Mouse (Mus musculus) cerebellum, adult 2 months (tissue): Measurements from ENCODE around the gene Hsd3b6. TPM values are rescaled to one million over a fixed set of nuclear protein-coding genes. Genes with fewer than 3 reads are reported as not detected.
"Not testable (repeated sequence)": the region's sequence is repeated elsewhere in the genome, so short reads cannot be mapped to it uniquely, and the experiment has no call there.

Experiments
- DNase-seq, 2 experiments: peaks; one replicate each; pipeline ENCODE4 v3.0.0; 2021
- H3K27ac ChIP-seq: fragments of 200-500 bp; 2 replicates; pipeline ENCODE4 v1.5.1; 2012; ENCODE audit warnings: low read length, control low read depth, inconsistent platforms; ENCODE audit not compliant: insufficient read depth
- H3K27me3 ChIP-seq: fragments of 200-500 bp; 2 replicates; pipeline ENCODE4 v1.6.1; 2012; ENCODE audit warnings: inconsistent platforms, mild to moderate bottlenecking, low read length, moderate library complexity; ENCODE audit not compliant: control insufficient read depth, insufficient read depth
- H3K4me1 ChIP-seq: fragments of 200-500 bp; 2 replicates; pipeline ENCODE4 v1.6.1; 2011; ENCODE audit warnings: low read length; ENCODE audit not compliant: control insufficient read depth, insufficient read depth
- H3K4me3 ChIP-seq: fragments of 200-500 bp; replicated peaks from 2 replicates; pipeline ENCODE3; 2011; ENCODE audit warnings: mild to moderate bottlenecking, low read depth, low read length, control low read depth; ENCODE audit not compliant: insufficient read depth
- CTCF ChIP-seq: fragments of 200-500 bp; IDR thresholded peaks from 2 replicates; pipeline ENCODE4 v1.5.1; 2011; ENCODE audit warnings: low read depth, mild to moderate bottlenecking, control low read depth, low read length, moderate library complexity, borderline replicate concordance; ENCODE audit not compliant: insufficient read depth
- POLR2A ChIP-seq: fragments of 200-500 bp; IDR thresholded peaks from 2 replicates; pipeline ENCODE4 v1.6.1; 2011; ENCODE audit warnings: low read length, control low read depth, borderline replicate concordance; ENCODE audit not compliant: insufficient read depth
- WGBS: fragments of 180-500 bp; shearing (Covaris S2); methylation state at CpG from one replicate; pipeline ENCODE4 v1.1.7; 2018; 5-methylcytosine and 5-hydroxymethylcytosine counted together
- polyA plus RNA-seq: library from polyadenylated mRNA; depleted of rRNA; stranded (reverse); fragments of >200 nt; gene quantifications from 2 replicates; pipeline ENCODE4 v1.2.3, GENCODE M21; 2012

Gene Hsd3b6
- polyA plus RNA-seq, 1 experiment = not detected

- TF ChIP-seq CTCF = no peak
- no peaks in the 10 kb centered on the region for H3K27me3 ChIP-seq
- 76% methylated on average over 2 of the region's 2 CpGs for WGBS
- no peak overlapping the region for H3K27ac ChIP-seq
- no peak overlapping the region for H3K4me3 ChIP-seq
- no peak for DNase-seq
- no peaks in the 10 kb centered on the region for H3K4me1 ChIP-seq
Observed at GRCm38 (mm10) chr3:98851853-98852252, 37.6 kb upstream of the Hsd3b6 start.

DNA sequence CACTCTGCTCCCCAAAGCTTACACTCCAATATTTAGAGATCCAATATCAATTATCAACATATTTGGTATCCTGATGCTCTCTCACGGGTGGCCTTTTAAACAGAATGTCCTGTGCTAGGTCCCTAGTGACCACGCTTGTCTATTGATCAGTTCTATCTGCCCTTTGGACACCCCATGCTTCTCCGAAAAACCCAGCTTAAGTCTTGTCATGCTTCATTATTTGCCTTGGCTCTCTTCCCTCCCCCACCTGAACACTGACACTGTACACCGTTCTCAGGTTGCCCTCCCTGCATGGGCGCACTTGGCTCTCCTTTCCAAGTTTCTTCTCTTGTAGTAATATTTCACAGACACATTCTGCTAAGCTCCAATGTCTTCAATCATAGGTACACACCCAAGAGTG is 36.0 kb upstream of the Hsd3b6 start:
- TF ChIP-seq POLR2A = no peak
- TF ChIP-seq CTCF = no peak
- H3K27me3 ChIP-seq = no peaks in the 10 kb centered on the region
- WGBS = 74% methylated on average over 5 of the region's 5 CpGs
- H3K27ac ChIP-seq = no peak overlapping the region
- DNase-seq = no peak
- no peaks in the 10 kb centered on the region for H3K4me1 ChIP-seq
- no peak overlapping the region for H3K4me3 ChIP-seq

DNA sequence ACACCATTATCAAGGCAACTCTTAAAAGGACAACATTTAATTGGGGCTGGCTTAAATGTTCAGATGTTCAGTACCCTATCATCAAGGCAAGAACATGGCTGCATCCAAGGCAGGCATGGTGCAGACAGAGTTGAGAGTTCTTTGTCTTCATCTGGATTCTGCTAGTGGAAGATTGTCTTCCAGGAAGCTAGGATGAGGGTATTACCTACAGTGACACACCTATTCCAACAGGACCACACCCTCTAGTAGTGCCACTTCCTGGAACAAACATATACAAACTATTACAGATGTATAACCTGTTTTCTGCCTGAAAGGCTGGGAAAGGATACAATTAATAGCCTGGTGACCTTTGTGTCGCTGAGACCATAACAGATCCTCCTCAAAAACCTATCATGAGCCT is 34.7 kb upstream of the Hsd3b6 start:
- Histone ChIP-seq H3K4me3 (no peak overlapping the region), H3K27ac (no peak overlapping the region), H3K27me3 (no peaks in the 10 kb centered on the region), H3K4me1 (no peaks in the 10 kb centered on the region)
- TF ChIP-seq POLR2A (no peak), CTCF (no peak)
- WGBS = 81% methylated on average over 1 of the region's 1 CpGs
- no peak for DNase-seq

GRCm38 (mm10) chr3:98812653-98813052 is 1.6 kb downstream of the Hsd3b6 start:
- H3K27me3 ChIP-seq, H3K4me1 ChIP-seq, H3K4me3 ChIP-seq, DNase-seq, H3K27ac ChIP-seq: not testable (repeated sequence)
- 81% methylated on average over 6 of the region's 6 CpGs for WGBS

DNA sequence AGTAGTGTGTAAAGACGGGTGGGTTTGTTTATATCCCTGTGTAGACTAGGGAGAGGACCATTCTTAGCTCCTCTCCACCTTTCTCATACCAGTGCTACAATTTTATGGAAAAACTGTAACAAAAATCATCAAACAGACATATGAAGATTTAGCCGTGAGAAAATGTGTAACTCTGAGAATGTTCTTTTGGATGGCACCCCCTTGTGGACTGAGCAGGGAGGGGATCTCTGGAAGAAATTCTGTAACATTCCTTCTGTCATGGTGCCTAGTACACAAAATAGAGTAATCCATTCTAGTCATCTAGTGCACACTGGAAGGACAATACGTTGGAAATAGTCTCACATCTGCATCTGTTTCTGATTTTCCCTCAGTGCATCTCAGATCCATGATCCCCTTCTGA is 9.2 kb downstream of the Hsd3b6 start:
- not testable (repeated sequence) for DNase-seq, H3K27ac ChIP-seq, H3K4me1 ChIP-seq, H3K4me3 ChIP-seq, H3K27me3 ChIP-seq
- 57% methylated on average over 3 of the region's 3 CpGs for WGBS

GRCm38 (mm10) chr3:98786551-98786950 is 27.7 kb downstream of the Hsd3b6 start:
- no peak for DNase-seq
- no peak overlapping the region for H3K27ac ChIP-seq
- no peaks in the 10 kb centered on the region for H3K27me3 ChIP-seq
- no peaks in the 10 kb centered on the region for H3K4me1 ChIP-seq
- 58% methylated on average over 2 of the region's 2 CpGs for WGBS
- TF ChIP-seq POLR2A = no peak
- TF ChIP-seq CTCF = no peak
- H3K4me3 ChIP-seq = no peak overlapping the region

- no peak for TF ChIP-seq POLR2A
- TF ChIP-seq CTCF = no peak
- H3K4me3 ChIP-seq = no peak overlapping the region
- H3K4me1 ChIP-seq = no peaks in the 10 kb centered on the region
- DNase-seq = no peak
- no peaks in the 10 kb centered on the region for H3K27me3 ChIP-seq
- no peak overlapping the region for H3K27ac ChIP-seq
Observed at GRCm38 (mm10) chr3:98782181-98782868, 31.9 kb downstream of the Hsd3b6 start.

DNA sequence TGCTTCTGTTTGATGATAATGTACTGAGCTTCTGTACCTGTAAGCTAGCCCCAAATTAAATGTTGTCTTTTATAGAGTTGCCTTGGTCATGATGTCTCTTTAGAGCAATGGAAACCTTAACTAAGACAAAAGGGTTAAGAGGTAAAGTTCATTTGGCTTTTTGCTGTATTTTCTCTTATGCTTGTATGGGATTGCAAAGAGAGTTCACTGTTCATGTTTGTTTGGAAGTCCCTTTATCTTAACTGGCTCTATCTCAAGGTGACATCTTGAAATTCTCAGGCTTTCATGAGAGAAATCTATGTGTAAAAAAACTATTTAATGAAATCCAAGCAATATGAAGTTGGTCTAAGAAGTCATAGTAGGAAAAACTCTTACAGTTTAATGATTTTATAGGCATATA is 33.3 kb downstream of the Hsd3b6 start:
- TF ChIP-seq CTCF (no peak), POLR2A (no peak)
- Histone ChIP-seq H3K27ac (no peak overlapping the region), H3K4me1 (no peaks in the 10 kb centered on the region), H3K27me3 (no peaks in the 10 kb centered on the region), H3K4me3 (no peak overlapping the region)
- DNase-seq = no peak

DNA sequence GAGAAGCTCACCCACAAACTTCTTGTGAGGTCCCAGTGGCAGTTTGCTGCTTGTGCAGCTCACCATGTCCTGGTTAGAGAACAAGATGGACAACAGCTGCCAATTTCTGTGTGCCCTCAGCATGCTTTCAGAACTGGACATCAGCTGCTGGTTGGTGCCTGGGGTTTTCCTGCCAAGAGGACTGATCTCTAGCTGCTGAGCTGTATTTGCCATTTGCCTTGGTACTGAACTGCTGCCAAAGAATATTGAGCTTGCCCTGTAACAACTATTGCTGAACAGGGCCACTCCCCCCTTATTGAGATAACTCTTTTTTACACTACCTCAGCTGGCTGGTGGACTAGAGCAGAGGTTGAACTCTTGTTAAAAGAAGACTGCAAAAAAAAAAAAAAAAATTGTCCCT is 50.1 kb downstream of the Hsd3b6 start:
- H3K27me3 ChIP-seq = no peaks in the 10 kb centered on the region

More for the DNA sequence above, 50.1 kb downstream of the Hsd3b6 start:
- no peak overlapping the region for H3K4me3 ChIP-seq
- no peak for DNase-seq
- TF ChIP-seq POLR2A (no peak), CTCF (no peak)
- H3K4me1 ChIP-seq = no peaks in the 10 kb centered on the region
- no peak overlapping the region for H3K27ac ChIP-seq
